Mouse (Mus musculus) intestine, embryonic 14.5 days (tissue): ENCODE measurements around the gene D3Ertd254e. TPM values are rescaled to one million over a fixed set of nuclear protein-coding genes. Genes with fewer than 3 reads are reported as not detected.
A peak's percentile ranks its signal among the peaks of the same experiment; 100 is the strongest.
"Not testable (repeated sequence)": the region's sequence is repeated elsewhere in the genome, so short reads cannot be mapped to it uniquely, and the experiment has no call there.

Experiments used
- ATAC-seq: fragments of 200-750 bp; cut with Nextera tagmentation; replicated peaks from 2 replicates; pipeline ENCODE4 v1.8.0; 2017; ENCODE audit warnings: low read depth, moderate number of reproducible peaks, moderate TSS enrichment, moderate library complexity; ENCODE audit not compliant: low FRiP score, low TSS enrichment
- DNase-seq: peaks from one replicate; pipeline ENCODE4 v3.0.0-alpha.2; 2018; ENCODE audit warnings: low spot score
- H3K27ac ChIP-seq: fragments of 300-500 bp; sonication (generic); 2 replicates; pipeline ENCODE4 v1.5.1; 2014; ENCODE audit warnings: low read depth, mild to moderate bottlenecking, control low read depth
- H3K27me3 ChIP-seq: fragments of 300-500 bp; sonication (generic); replicated peaks from 2 replicates; pipeline ENCODE4 v1.6.1; 2014; ENCODE audit warnings: low read length, control low read depth; ENCODE audit not compliant: control insufficient read depth, insufficient read depth
- H3K36me3 ChIP-seq: fragments of 300-500 bp; sonication (generic); 2 replicates; pipeline ENCODE4 v1.6.1; 2014; ENCODE audit warnings: low read length, control low read depth; ENCODE audit not compliant: control insufficient read depth, insufficient read depth
- H3K4me1 ChIP-seq: fragments of 300-500 bp; sonication (generic); replicated peaks from 2 replicates; pipeline ENCODE4 v1.6.1; 2014; ENCODE audit warnings: low read length, control low read depth, mixed read lengths; ENCODE audit not compliant: control insufficient read depth, insufficient read depth
- H3K4me2 ChIP-seq: fragments of 300-500 bp; sonication (generic); 2 replicates; pipeline ENCODE4 v1.6.1; 2014; ENCODE audit warnings: low read length
- H3K4me3 ChIP-seq: fragments of 300-500 bp; sonication (generic); 2 replicates; pipeline ENCODE4 v1.5.1; 2014; ENCODE audit warnings: low read depth, low read length, control low read depth, mixed read lengths
- H3K9ac ChIP-seq: fragments of 300-500 bp; sonication (generic); 2 replicates; pipeline ENCODE4 v1.6.1; 2014; ENCODE audit warnings: mild to moderate bottlenecking, low read length
- H3K9me3 ChIP-seq: fragments of 300-500 bp; sonication (generic); 2 replicates; pipeline ENCODE4 v1.6.1; 2016; ENCODE audit warnings: low read length, control low read depth; ENCODE audit not compliant: control insufficient read depth
- WGBS: fragments of 180-500 bp; shearing (Covaris S2); extraction: QIAGEN DNeasy Blood & Tissue Kit; methylation state at CpG from one replicate; pipeline ENCODE4 v1.1.7; 2014; 5-methylcytosine and 5-hydroxymethylcytosine counted together
- polyA plus RNA-seq: library from polyadenylated mRNA; unstranded; fragments of >200 nt; fragmentation: Nextera tagmentation; extraction: Ambion mirVana; gene quantifications from 2 replicates; pipeline ENCODE4 v1.2.1, GENCODE M21; 2014

The D3Ertd254e gene
- polyA plus RNA-seq = 7.8 and 8.4 TPM in 2 replicates

GRCm38 (mm10) chr3:36150934-36151686, at the start of gene D3Ertd254e:
Gene D3Ertd254e, plus strand, starts transcription at chr3:36151017.
- DNase-seq (peak; percentile 86), ATAC-seq (peak; percentile 100)
- peak within 1 kb of the TSS; percentile 68 for H3K4me2 ChIP-seq
- no peaks in the 10 kb centered on the region for H3K27me3 ChIP-seq
- under 1% methylated on average over 52 of the region's 54 CpGs for WGBS
- no peaks in the 10 kb centered on the region for H3K36me3 ChIP-seq
- peak within 1 kb of the TSS; percentile 68 for H3K4me3 ChIP-seq
- no peaks in the 10 kb centered on the region for H3K9me3 ChIP-seq
- H3K27ac ChIP-seq = peak within 1 kb of the TSS; percentile 81
- H3K9ac ChIP-seq = peak within 1 kb of the TSS; percentile 82
- peaks cover 15% of the 10 kb centered on the region for H3K4me1 ChIP-seq

- no peak overlapping the region for H3K9ac ChIP-seq
- ATAC-seq (no peak), DNase-seq (no peak)
- H3K4me2 ChIP-seq = no peak overlapping the region
- H3K4me1 ChIP-seq = no peaks in the 10 kb centered on the region
- H3K27ac ChIP-seq = no peak overlapping the region
- H3K36me3 ChIP-seq = no peaks in the 10 kb centered on the region
- WGBS = 75% methylated on average over 4 of the region's 4 CpGs
- no peak overlapping the region for H3K4me3 ChIP-seq
- no peaks in the 10 kb centered on the region for H3K27me3 ChIP-seq
- H3K9me3 ChIP-seq = no peaks in the 10 kb centered on the region
Observed at GRCm38 (mm10) chr3:36116076-36116475, 34.7 kb upstream of the D3Ertd254e start.

GRCm38 (mm10) chr3:36119684-36120548, 30.9 kb upstream of the D3Ertd254e start:
- no peak for DNase-seq
- Histone ChIP-seq H3K4me2 (no peak overlapping the region), H3K9me3 (no peaks in the 10 kb centered on the region), H3K4me3 (no peak overlapping the region), H3K4me1 (no peaks in the 10 kb centered on the region), H3K27ac (no peak overlapping the region), H3K9ac (no peak overlapping the region), H3K27me3 (no peaks in the 10 kb centered on the region), H3K36me3 (no peaks in the 10 kb centered on the region)
- ATAC-seq = no peak

DNA sequence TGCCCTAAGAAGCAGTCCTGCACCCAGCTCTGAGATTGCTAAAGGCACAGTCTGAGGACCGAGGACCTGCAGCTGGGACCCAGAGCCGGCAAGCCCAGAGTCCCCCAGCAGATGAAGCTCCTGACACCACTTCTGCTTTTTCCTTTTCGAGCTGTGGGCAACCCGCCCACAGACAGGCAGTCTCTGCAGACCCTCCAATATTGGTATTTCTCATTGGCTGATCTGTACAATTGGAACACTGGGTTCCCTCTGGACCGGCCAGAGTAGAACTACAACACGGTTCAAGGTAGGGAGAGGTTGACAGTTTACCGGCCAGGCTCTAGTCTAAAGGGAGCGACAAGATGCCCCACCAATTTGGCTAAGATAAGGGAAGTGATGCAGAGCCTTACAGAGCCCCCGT, 24.6 kb upstream of the D3Ertd254e start:
- not testable (repeated sequence) for DNase-seq, H3K27me3 ChIP-seq, ATAC-seq, H3K4me2 ChIP-seq, H3K27ac ChIP-seq, H3K9me3 ChIP-seq, H3K4me3 ChIP-seq, H3K4me1 ChIP-seq, H3K9ac ChIP-seq, H3K36me3 ChIP-seq
- 86% methylated on average over 9 of the region's 9 CpGs for WGBS

GRCm38 (mm10) chr3:36136152-36136551, 14.7 kb upstream of the D3Ertd254e start:
- no peaks in the 10 kb centered on the region for H3K9me3 ChIP-seq
- H3K4me2 ChIP-seq = no peak overlapping the region
- no peak overlapping the region for H3K9ac ChIP-seq
- no peaks in the 10 kb centered on the region for H3K4me1 ChIP-seq
- ATAC-seq = no peak
- no peak overlapping the region for H3K4me3 ChIP-seq
- no peak for DNase-seq
- H3K27me3 ChIP-seq = no peaks in the 10 kb centered on the region
- no peaks in the 10 kb centered on the region for H3K36me3 ChIP-seq
- H3K27ac ChIP-seq = no peak overlapping the region

DNA sequence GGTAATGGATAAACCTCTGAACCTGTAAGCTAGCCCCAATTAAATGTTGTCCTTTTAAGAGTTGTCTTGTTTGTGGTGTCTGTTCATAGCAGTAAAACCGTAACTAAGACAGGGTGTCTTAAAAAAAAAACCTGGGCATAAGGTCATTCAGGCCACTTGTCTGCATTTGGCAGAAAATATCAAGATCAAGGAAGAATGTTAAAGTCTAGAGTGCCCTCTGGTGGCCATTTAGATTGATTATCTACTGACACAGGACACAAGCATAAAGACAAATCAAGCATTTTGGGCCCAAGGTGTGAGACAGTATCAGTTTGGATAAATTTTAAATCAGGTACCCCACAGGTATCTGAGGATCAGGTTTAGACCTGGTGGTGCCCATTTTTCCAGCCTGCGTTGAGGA, 13.3 kb upstream of the D3Ertd254e start:
- 52% methylated on average over 2 of the region's 2 CpGs for WGBS
- H3K27ac ChIP-seq = no peak overlapping the region
- H3K4me2 ChIP-seq = no peak overlapping the region
- no peaks in the 10 kb centered on the region for H3K9me3 ChIP-seq
- no peaks in the 10 kb centered on the region for H3K4me1 ChIP-seq
- ATAC-seq (no peak), DNase-seq (no peak)
- no peak overlapping the region for H3K9ac ChIP-seq
- no peaks in the 10 kb centered on the region for H3K36me3 ChIP-seq
- H3K4me3 ChIP-seq = no peak overlapping the region
- H3K27me3 ChIP-seq = no peaks in the 10 kb centered on the region

DNA sequence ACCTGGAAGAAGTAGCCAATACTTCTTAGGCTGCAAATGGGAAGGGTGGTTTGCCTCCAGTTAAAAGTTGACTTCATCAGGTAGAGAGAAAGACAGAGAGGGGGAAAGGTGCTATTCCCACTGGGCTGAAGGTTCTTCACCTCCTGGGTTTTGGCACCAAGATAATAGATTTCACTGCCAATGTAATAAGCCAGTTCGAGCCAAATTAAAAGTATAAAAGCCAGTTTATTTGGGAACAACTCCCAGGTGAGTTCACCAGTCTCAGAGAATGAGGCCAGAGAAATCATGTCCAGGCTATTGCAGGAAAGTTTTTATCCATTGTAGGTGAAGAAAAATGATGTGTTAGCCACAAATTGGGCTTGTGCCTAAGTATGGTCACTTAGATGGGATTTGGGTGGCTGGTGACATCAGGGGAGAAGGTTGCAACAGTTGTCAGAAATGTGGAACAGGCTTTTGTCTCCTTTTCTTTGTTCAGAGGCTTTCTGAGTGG, 12.6 kb upstream of the D3Ertd254e start:
- 79% methylated on average over 1 of the region's 1 CpGs for WGBS
- Histone ChIP-seq H3K9ac (no peak overlapping the region), H3K4me1 (no peaks in the 10 kb centered on the region), H3K36me3 (no peaks in the 10 kb centered on the region), H3K27me3 (no peaks in the 10 kb centered on the region), H3K27ac (no peak overlapping the region), H3K4me3 (no peak overlapping the region), H3K4me2 (no peak overlapping the region), H3K9me3 (no peaks in the 10 kb centered on the region)
- no peak for ATAC-seq
- DNase-seq = no peak

- Histone ChIP-seq H3K27ac (no peak overlapping the region), H3K4me1 (no peaks in the 10 kb centered on the region), H3K4me3 (no peak overlapping the region), H3K36me3 (no peaks in the 10 kb centered on the region), H3K9me3 (no peaks in the 10 kb centered on the region), H3K27me3 (no peaks in the 10 kb centered on the region), H3K9ac (no peak overlapping the region), H3K4me2 (no peak overlapping the region)
- DNase-seq (no peak), ATAC-seq (no peak)
Observed at GRCm38 (mm10) chr3:36138996-36139395, 11.8 kb upstream of the D3Ertd254e start.
